Mouse (Mus musculus) ES-E14 (cell line): ENCODE data around the gene Ascc1. TPM values are rescaled to one million over a fixed set of nuclear protein-coding genes. Genes with fewer than 3 reads are reported as not detected.
A peak's percentile ranks its signal among the peaks of the same experiment; 100 is the strongest.
"Not testable (repeated sequence)": the region's sequence is repeated elsewhere in the genome, so short reads cannot be mapped to it uniquely, and the experiment has no call there.

Source experiments
- DNase-seq: peaks from one replicate; pipeline ENCODE4 v3.0.0-alpha.2; 2013; ENCODE audit warnings: low read depth, low spot score
- H3K27ac ChIP-seq: 2 replicates; pipeline ENCODE4 v1.5.1; 2012; ENCODE audit warnings: low read depth, mild to moderate bottlenecking, low read length, moderate library complexity, mixed read lengths; ENCODE audit not compliant: poor library complexity, insufficient read depth, severe bottlenecking
- H3K36me3 ChIP-seq: 2 replicates; pipeline ENCODE4 v1.6.1; 2012; ENCODE audit warnings: mild to moderate bottlenecking, low read length, moderate library complexity, mixed read lengths; ENCODE audit not compliant: control insufficient read depth, poor library complexity, insufficient read depth, severe bottlenecking
- H3K4me1 ChIP-seq, 2 experiments: fragments of 150-350 bp in 1 of 2; sonication (generic) in 1 of 2; 2 replicates each; pipeline ENCODE4 v1.6.1; 2012; ENCODE audit warnings: low read length in 2 of 2, mild to moderate bottlenecking in 1 of 2, mixed read lengths in 1 of 2; ENCODE audit not compliant: control insufficient read depth in 2 of 2, insufficient read depth in 2 of 2, poor library complexity in 1 of 2
- H3K4me3 ChIP-seq, 2 experiments: fragments of 150-350 bp in 1 of 2; sonication (generic) in 1 of 2; 2 replicates each; pipeline ENCODE4 v1.5.1; 2012; ENCODE audit warnings: low read length in 2 of 2, low read depth in 1 of 2, mild to moderate bottlenecking in 1 of 2, mixed read lengths in 1 of 2; ENCODE audit not compliant: insufficient read depth in 1 of 2, poor library complexity in 1 of 2, severe bottlenecking in 1 of 2
- H3K9ac ChIP-seq: 2 replicates; pipeline ENCODE4 v1.6.1; 2012; ENCODE audit warnings: low read depth, mild to moderate bottlenecking, low read length, mixed read lengths; ENCODE audit not compliant: poor library complexity, insufficient read depth, severe bottlenecking
- H3K9me3 ChIP-seq: fragments of 150-350 bp; sonication (generic); 2 replicates; pipeline ENCODE4 v1.6.1; 2012; ENCODE audit warnings: low read depth, mild to moderate bottlenecking, low read length; ENCODE audit not compliant: control insufficient read depth, insufficient read depth
- CHD2 ChIP-seq: IDR thresholded peaks from 2 replicates; pipeline ENCODE4 v1.6.1; 2014; ENCODE audit warnings: mild to moderate bottlenecking, low read depth, low read length, inconsistent platforms
- HCFC1 ChIP-seq: IDR thresholded peaks from 2 replicates; pipeline ENCODE4 v1.6.1; 2012; ENCODE audit warnings: low read length, inconsistent platforms, borderline replicate concordance; ENCODE audit not compliant: insufficient read depth
- MAFK ChIP-seq: IDR thresholded peaks from 2 replicates; pipeline ENCODE4 v1.6.1; 2014; ENCODE audit warnings: mild to moderate bottlenecking, low read depth, low read length, inconsistent platforms; ENCODE audit not compliant: insufficient read depth
- ZC3H11A ChIP-seq: IDR thresholded peaks from 2 replicates; pipeline ENCODE4 v1.6.1; 2012; ENCODE audit warnings: low read depth, mild to moderate bottlenecking, inconsistent platforms, low read length, borderline replicate concordance
- ZNF384 ChIP-seq: IDR thresholded peaks from 2 replicates; pipeline ENCODE4 v1.6.1; 2012; ENCODE audit warnings: low read depth, low read length, inconsistent platforms
- in situ Hi-C, 2 experiments: fragments of 600-800 bp; cut with MboI; formaldehyde crosslinking; loops; one replicate each; pipeline ENCODE4 v1.15.1; 2025; ENCODE audit warnings: low sequenced_read_pairs in 2 of 2, inconsistent platforms in 1 of 2; ENCODE audit not compliant: unreplicated experiment in 2 of 2
- total RNA-seq: library from RNA; depleted of rRNA; stranded (reverse); fragments of 300-350 nt; gene quantifications from 2 replicates; pipeline ENCODE4 v1.2.3, GENCODE M21; 2012

Ascc1 gene
- total RNA-seq, 1 experiment: 18.8 TPM

DNA sequence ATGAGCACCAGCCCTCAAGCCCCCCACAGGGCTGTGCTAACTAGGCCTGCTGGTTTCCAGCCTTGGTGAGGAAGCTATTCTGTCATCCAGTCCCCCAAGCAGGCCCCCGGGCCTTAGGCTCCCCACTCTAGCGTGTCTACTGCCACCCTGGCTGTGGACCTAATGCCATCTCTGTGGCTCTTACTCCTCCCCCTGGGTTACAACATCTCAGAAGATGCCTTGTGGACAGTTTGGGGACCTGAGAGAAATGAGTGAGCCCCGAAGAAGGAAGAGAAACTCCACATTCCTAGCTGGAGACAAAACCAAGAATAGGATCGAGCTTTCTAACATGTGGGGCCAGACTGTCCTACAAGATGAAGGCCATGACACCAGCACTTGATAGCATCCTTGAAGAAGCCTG is 127.9 kb downstream of the Ascc1 start:
- in situ Hi-C loops: no loop called here
- no peaks in the 10 kb centered on the region for H3K36me3 ChIP-seq
- TF ChIP-seq MAFK (no peak), CHD2 (no peak), ZC3H11A (no peak), HCFC1 (no peak)
- no peaks in the 10 kb centered on the region for H3K9me3 ChIP-seq
- no peak overlapping the region for H3K9ac ChIP-seq
- no peak overlapping the region for H3K27ac ChIP-seq
- peaks cover 0 to 27% of the 10 kb centered on the region in 2 experiments; a peak in 2 of 4 replicates for H3K4me1 ChIP-seq
- DNase-seq: no peak
- H3K4me3 ChIP-seq: no peak overlapping the region

DNA sequence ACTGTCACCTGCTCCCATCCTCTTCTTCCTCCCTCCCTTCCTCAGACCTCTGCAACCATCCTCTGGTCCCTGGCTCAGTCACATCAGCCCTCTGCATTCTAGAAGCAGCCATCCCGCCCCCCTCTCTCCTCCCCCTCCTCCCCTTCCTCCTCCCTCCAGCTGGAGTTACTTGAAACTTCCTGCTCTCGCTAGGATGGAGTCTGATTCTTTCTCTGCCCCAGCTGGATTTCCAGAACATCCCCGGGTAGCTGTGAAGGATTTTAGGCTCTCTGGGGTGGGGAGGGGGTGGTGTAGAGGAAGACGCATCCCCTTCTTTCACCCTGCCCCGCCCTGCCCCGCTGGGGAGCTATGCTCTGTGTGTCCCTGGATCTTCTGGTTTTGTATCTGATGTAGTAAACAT is 130.9 kb downstream of the Ascc1 start:
- no peak overlapping the region for H3K9ac ChIP-seq
- H3K27ac ChIP-seq: no peak overlapping the region
- H3K4me3 ChIP-seq: no peak overlapping the region
- H3K36me3 ChIP-seq: no peaks in the 10 kb centered on the region
- H3K4me1 ChIP-seq: peaks cover 2 to 26% of the 10 kb centered on the region in 2 experiments; a peak in 2 of 4 replicates
- no peaks in the 10 kb centered on the region for H3K9me3 ChIP-seq
- in situ Hi-C loops: no loop called here
- TF ChIP-seq ZC3H11A (no peak), MAFK (no peak), HCFC1 (no peak), CHD2 (no peak), ZNF384 (no peak)
- DNase-seq: no peak

DNA sequence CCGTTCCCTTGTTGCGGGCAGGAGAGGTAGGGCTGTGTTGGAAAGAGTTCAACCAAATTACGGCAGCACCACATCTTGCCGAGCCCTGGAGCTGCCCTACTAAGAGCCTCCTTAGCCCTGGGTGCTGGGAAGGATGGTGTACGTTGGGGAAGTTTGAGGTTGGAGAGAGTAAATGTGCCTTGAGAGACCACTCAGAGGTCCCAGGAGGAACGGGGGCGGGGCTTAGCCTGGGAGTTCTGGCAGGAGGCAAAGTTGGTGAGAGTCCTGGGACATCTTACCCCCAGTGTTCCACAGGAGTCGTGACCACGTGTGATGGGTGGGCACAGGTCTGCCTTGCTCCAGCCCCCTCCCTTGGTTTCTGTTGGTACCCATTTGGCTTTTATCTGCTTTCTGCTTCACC is 131.6 kb downstream of the Ascc1 start:
- peak overlapping the region; percentile 48; the same call in 1 of the 2 replicates for H3K9ac ChIP-seq
- peaks cover 2 to 26% of the 10 kb centered on the region in 2 experiments; a peak in 2 of 4 replicates for H3K4me1 ChIP-seq
- TF ChIP-seq CHD2 (no peak), HCFC1 (no peak), ZC3H11A (no peak), MAFK (no peak), ZNF384 (no peak)
- no peaks in the 10 kb centered on the region for H3K9me3 ChIP-seq
- no peak for DNase-seq
- in situ Hi-C loops: no loop called here
- H3K4me3 ChIP-seq: peak overlapping the region; percentile 13 to 27; a peak in 2 of 4 replicates
- H3K36me3 ChIP-seq: no peaks in the 10 kb centered on the region
- no peak overlapping the region for H3K27ac ChIP-seq

DNA sequence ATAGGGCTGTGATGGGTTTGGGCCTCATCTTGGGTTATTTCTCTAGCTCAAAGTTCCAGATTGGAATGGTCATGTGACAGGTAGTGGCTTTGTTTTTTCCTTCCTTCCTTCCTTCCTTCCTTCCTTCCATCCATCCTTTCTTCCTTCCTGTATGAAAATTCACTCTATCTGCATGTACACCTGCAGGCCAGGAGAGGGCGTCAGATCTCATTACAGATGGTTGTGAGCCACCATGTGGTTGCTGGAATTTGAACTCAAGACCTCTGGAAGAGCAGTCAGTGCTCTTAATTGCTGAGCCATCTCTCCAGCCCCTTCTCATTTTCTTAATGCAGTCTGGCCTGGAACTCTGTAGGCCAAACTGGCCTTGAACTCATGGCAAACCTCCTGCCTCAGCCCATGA is 133.4 kb downstream of the Ascc1 start:
- in situ Hi-C loops: not testable (repeated sequence)

DNA sequence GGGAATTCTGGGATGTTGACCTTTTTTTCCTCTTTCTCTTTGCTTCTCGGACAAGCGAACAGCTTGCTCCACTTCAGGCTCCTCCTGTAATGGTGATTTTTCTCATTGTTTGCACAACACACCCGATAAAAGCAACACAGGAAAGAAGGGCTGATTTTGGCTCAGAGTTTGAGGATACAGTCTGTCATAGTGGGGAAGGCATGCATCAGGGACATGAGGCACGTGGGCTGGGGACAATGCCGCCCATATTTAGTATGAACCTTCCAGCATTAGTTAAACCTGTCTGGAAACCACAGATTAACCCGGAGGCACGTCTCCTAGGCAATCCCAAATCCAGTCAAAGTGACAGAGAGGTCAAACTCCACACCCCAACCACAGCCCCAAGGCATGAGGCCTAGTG is 134.3 kb downstream of the Ascc1 start:
- Histone ChIP-seq H3K27ac (no peak overlapping the region), H3K4me3 (no peak overlapping the region), H3K9ac (no peak overlapping the region), H3K9me3 (no peaks in the 10 kb centered on the region), H3K4me1 (peaks cover 2 to 36% of the 10 kb centered on the region in 2 experiments; a peak in 2 of 4 replicates), H3K36me3 (no peaks in the 10 kb centered on the region)
- TF ChIP-seq ZNF384 (no peak), ZC3H11A (no peak)
- no peak for DNase-seq
- in situ Hi-C loops: no loop called here

More for the DNA sequence above, 133.4 kb downstream of the Ascc1 start:
- H3K4me3 ChIP-seq, DNase-seq, H3K27ac ChIP-seq, H3K9me3 ChIP-seq, H3K36me3 ChIP-seq, H3K9ac ChIP-seq: not testable (repeated sequence)
- H3K4me1 ChIP-seq: peaks cover 2 to 27% of the 10 kb centered on the region in 2 experiments; a peak in 2 of 4 replicates
